ENCODE assay signal across 9 mouse cellular contexts in genomic region chr12:11264895-11265294, GRCm38 (mm10). TPM values are rescaled to one million over a fixed set of nuclear protein-coding genes. Genes with fewer than 3 reads are reported as not detected.
DNase-seq lines count a peak whose midpoint lies in the region; ATAC-seq and TF ChIP-seq lines count a peak whose summit lies in the region.
"Had no signal": no experiment of that assay in that cellular context is flagged by ENCODE, and none has a peak within 500 bp of the region (broad histone marks: within the 10 kb centered on the region; RNA-seq: fewer than 3 reads in every experiment).

No protein-coding gene starts in this region.

- no peak for DNase-seq in left cerebral cortex, adult 2 months (ENCODE audit: extremely low spot score in 1 of 2, low spot score in 2 of 2)
- DNase-seq in left cerebral cortex, postnatal 10 days (ENCODE audit: extremely low spot score in 1 of 2, low spot score in 2 of 2), result no peak
- peak; percentile 21 for DNase-seq in embryo, embryonic 11 days
- DNase-seq in frontal cortex, postnatal 25 days (ENCODE audit: low spot score in 2 of 2), result no peak
- no peak for DNase-seq in spleen, postnatal 4 days (ENCODE audit: low spot score in 2 of 2)

- H3K27me3 ChIP-seq in intestine, embryonic 16.5 days (replicated peaks; ENCODE audit: control insufficient read depth, insufficient read depth, low read length), result no peaks in the 10 kb centered on the region
- no peaks in the 10 kb centered on the region for H3K27me3 ChIP-seq in neural tube, embryonic 15.5 days (replicated peaks)

- peak overlapping the region; percentile 86 for H3K4me2 ChIP-seq in intestine, embryonic 16.5 days (ENCODE audit: low read depth, low read length)
- peak overlapping the region; percentile 98 for H3K4me2 ChIP-seq in neural tube, embryonic 15.5 days

- H3K9ac ChIP-seq in intestine, embryonic 16.5 days (ENCODE audit: low read depth, low read length), result peak overlapping the region; percentile 92
- peak overlapping the region; percentile 93; the same call in 1 of the 2 replicates for H3K9ac ChIP-seq in neural tube, embryonic 15.5 days (replicated peaks)

- no peak overlapping the region for H3K27ac ChIP-seq in left cerebral cortex, adult 2 months
- H3K27ac ChIP-seq in intestine, embryonic 16.5 days (ENCODE audit: low read length), result no peak overlapping the region
- H3K27ac ChIP-seq in neural tube, embryonic 15.5 days (replicated peaks), result no peak overlapping the region

- H3K4me3 ChIP-seq in left cerebral cortex, adult 2 months, result peak overlapping the region; percentile 87; the same call in 1 of the 2 replicates
- peak overlapping the region; percentile 90 for H3K4me3 ChIP-seq in intestine, embryonic 16.5 days (ENCODE audit: low read length)
- peak overlapping the region; percentile 88 for H3K4me3 ChIP-seq in neural tube, embryonic 15.5 days (replicated peaks)

- no peaks in the 10 kb centered on the region for H3K9me3 ChIP-seq in intestine, embryonic 16.5 days (ENCODE audit: control insufficient read depth, low read length)
- H3K9me3 ChIP-seq in neural tube, embryonic 15.5 days (replicated peaks), result no peaks in the 10 kb centered on the region

- intact Hi-C loops in left cerebral cortex, adult 2 months (cut with DNase I), result loop anchor here (5.0 kb wide), 3 partner anchors 68 to 873 kb away; partner anchors contain the start of gene Rdh14
- intact Hi-C loops in left cerebral cortex, postnatal 10 days (cut with DNase I), result no loop called here

- H3K4me1 ChIP-seq in intestine, embryonic 16.5 days (ENCODE audit: control insufficient read depth, insufficient read depth, low read length), result peaks cover 10% of the 10 kb centered on the region
- peaks cover 33% of the 10 kb centered on the region for H3K4me1 ChIP-seq in neural tube, embryonic 15.5 days

- ATAC-seq in intestine, embryonic 16.5 days, result no peak
- no peak for ATAC-seq in neural tube, embryonic 15.5 days (ENCODE audit: low FRiP score)
- no peak for ATAC-seq in activated CD4-positive, CD25-positive, alpha-beta regulatory T cell, adult 4 months

- 1% methylated on average over 13 of the region's 13 CpGs for WGBS in intestine, embryonic 16.5 days
- WGBS in neural tube, embryonic 15.5 days, result 4% methylated on average over 13 of the region's 13 CpGs

- H3K36me3 ChIP-seq in intestine, embryonic 16.5 days (ENCODE audit: control insufficient read depth, insufficient read depth, low read length), result no peaks in the 10 kb centered on the region
- no peaks in the 10 kb centered on the region for H3K36me3 ChIP-seq in neural tube, embryonic 15.5 days

- no peak for TF ChIP-seq CTCF in left cerebral cortex, adult 2 months (IDR thresholded peaks at IDR 0.05)

RNA-seq across cellular contexts. Expression of gene Gen1, which starts 0.7 kb away (rescaled TPM):
- 1 to 10 TPM; 2.9 TPM for total RNA-seq in left cerebral cortex, adult 2 months (2021)
- total RNA-seq in left cerebral cortex, postnatal 10 days (2021), result 1 to 10 TPM; 2.4 to 4.3 TPM
- 3.6 and 5.1 TPM in 2 replicates for polyA plus RNA-seq in intestine, embryonic 16.5 days (2015; fragmentation: Nextera tagmentation; extraction: Ambion mirVana)
- polyA plus RNA-seq in neural tube, embryonic 15.5 days (2015; fragmentation: Nextera tagmentation; extraction: Ambion mirVana), result 1.9 and 3.3 TPM in 2 replicates
- polyA plus RNA-seq in activated CD4-positive, CD25-positive, alpha-beta regulatory T cell, adult 4 months (2017; shearing (Covaris generic)), result 1 to 10 TPM; 3.3 to 5.0 TPM

RNA-seq across cellular contexts. Expression of gene Smc6, which starts 0.8 kb away (rescaled TPM):
- 10 to 100 TPM; 33.7 to 33.8 TPM for total RNA-seq in left cerebral cortex, adult 2 months (2021)
- 10 to 100 TPM; 36.9 to 37.2 TPM for total RNA-seq in left cerebral cortex, postnatal 10 days (2021)
- 87.9 and 102 TPM in 2 replicates for polyA plus RNA-seq in intestine, embryonic 16.5 days (2015; fragmentation: Nextera tagmentation; extraction: Ambion mirVana)
- 113 and 124 TPM in 2 replicates for polyA plus RNA-seq in neural tube, embryonic 15.5 days (2015; fragmentation: Nextera tagmentation; extraction: Ambion mirVana)
- polyA plus RNA-seq in activated CD4-positive, CD25-positive, alpha-beta regulatory T cell, adult 4 months (2017; shearing (Covaris generic)), result 100 to 1,000 TPM; 108 to 193 TPM

RNA-seq across cellular contexts. Expression of gene Msgn1, which starts 56.1 kb away (rescaled TPM):
- total RNA-seq in left cerebral cortex, adult 2 months (2021), result not detected
- total RNA-seq in left cerebral cortex, postnatal 10 days (2021), result not detected
- polyA plus RNA-seq in intestine, embryonic 16.5 days (2015; fragmentation: Nextera tagmentation; extraction: Ambion mirVana), result not detected in 2 replicates
- not detected in 2 replicates for polyA plus RNA-seq in neural tube, embryonic 15.5 days (2015; fragmentation: Nextera tagmentation; extraction: Ambion mirVana)
- not detected for polyA plus RNA-seq in activated CD4-positive, CD25-positive, alpha-beta regulatory T cell, adult 4 months (2017; shearing (Covaris generic))
- polyA plus RNA-seq: gonadal fat pad, adult 2 months had no signal
